Mouse (Mus musculus) liver, embryonic 14.5 days (tissue): ENCODE data around the gene Anxa3.

Experiments
- CTCF ChIP-seq: IDR thresholded peaks from 2 replicates; pipeline ENCODE4 v1.5.1; 2016; ENCODE audit warnings: antibody characterized with exemption, low read depth, control low read depth
- EP300 ChIP-seq: IDR thresholded peaks from 2 replicates; pipeline ENCODE4 v1.6.1; 2016; ENCODE audit warnings: antibody characterized with exemption, low read depth

GRCm38 (mm10) chr5:96867171-96867570 lies 74.0 kb downstream of the Anxa3 start:
- TF ChIP-seq CTCF = no peak
- no peak for TF ChIP-seq EP300
